ENCODE assay signal across 7 mouse cellular contexts in the genomic region with DNA sequence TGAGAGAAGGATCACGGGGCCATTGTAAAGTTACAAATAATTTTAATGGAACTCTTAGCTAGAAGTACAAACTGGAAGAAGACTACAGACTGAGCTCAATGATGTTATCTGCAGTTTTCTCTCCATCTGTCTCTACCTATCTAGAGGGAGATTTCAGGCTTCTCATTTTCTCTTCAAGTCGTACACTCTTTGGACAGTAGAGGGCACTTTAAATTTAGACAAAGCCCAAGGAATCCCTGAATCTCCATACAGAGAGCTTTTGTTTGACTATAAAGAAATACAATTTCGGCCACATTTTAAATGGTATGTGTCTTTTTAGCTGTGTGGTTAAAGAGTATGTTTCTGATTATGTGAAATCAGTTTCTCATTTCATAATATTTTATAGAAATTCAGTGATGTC.
DNase-seq lines count a peak whose midpoint lies in the region; ATAC-seq lines count a peak whose summit lies in the region.

No protein-coding gene starts in this region.

- no peaks in the 10 kb centered on the region for H3K27me3 ChIP-seq in midbrain, embryonic 13.5 days

- H3K4me1 ChIP-seq in midbrain, embryonic 13.5 days (replicated peaks) = peaks cover 18% of the 10 kb centered on the region

- DNase-seq in layer of hippocampus, adult 11-12 months (ENCODE audit: low spot score) = peak; percentile 17
- DNase-seq in layer of hippocampus, adult 8-10 months (ENCODE audit: low spot score in 2 of 2) = no peak
- peak; percentile 75 for DNase-seq in MN1 (ENCODE audit: low spot score)
- DNase-seq in c-Kit-positive CD71-negative TER-119-negative erythroid progenitor cells, embryonic 14.5 days (ENCODE audit: low read depth) = peak; percentile 4
- DNase-seq in thymus, adult 18-20 months = no peak

- peak; percentile 28 for ATAC-seq in midbrain, embryonic 13.5 days
- no peak for ATAC-seq in monocyte, adult 5-6 weeks (replicated peaks; ENCODE audit: insufficient number of reproducible peaks, low FRiP score, low TSS enrichment, poor library complexity, severe bottlenecking)

- no peaks in the 10 kb centered on the region for H3K9me3 ChIP-seq in midbrain, embryonic 13.5 days

- H3K9ac ChIP-seq in midbrain, embryonic 13.5 days (replicated peaks) = no peak overlapping the region

- no peak overlapping the region for H3K4me2 ChIP-seq in midbrain, embryonic 13.5 days (replicated peaks)

- 16% methylated on average over 3 of the region's 3 CpGs for WGBS in midbrain, embryonic 13.5 days

- H3K27ac ChIP-seq in midbrain, embryonic 13.5 days = no peak overlapping the region

- no peak overlapping the region for H3K4me3 ChIP-seq in midbrain, embryonic 13.5 days (replicated peaks)

- H3K36me3 ChIP-seq in midbrain, embryonic 13.5 days = no peaks in the 10 kb centered on the region

Comparison
In these comparisons a context has a peak if more than half of its experiments do, and no peak if none do; other contexts are left out.
1. DNase-seq: peak in layer of hippocampus, adult 11-12 months (single experiment), MN1 (single experiment) and c-Kit-positive CD71-negative TER-119-negative erythroid progenitor cells, embryonic 14.5 days (single experiment); none in layer of hippocampus, adult 8-10 months (0 of 2) and thymus, adult 18-20 months (0 of 2).